Mouse (Mus musculus) mesoderm, embryonic 11.5 days (tissue): ENCODE results near the gene Gsdma3.
"Not testable (repeated sequence)": the region's sequence is repeated elsewhere in the genome, so short reads cannot be mapped to it uniquely, and the experiment has no call there.

Experiments
- DNase-seq: peaks from one replicate; pipeline ENCODE4 v3.0.0-alpha.2; 2012; ENCODE audit warnings: low read depth, low spot score

Gene Gsdma3

GRCm38 (mm10) chr11:98668984-98669383, 42.8 kb downstream of the Gsdma3 start:
- DNase-seq: no peak

- no peak for DNase-seq
Measured at GRCm38 (mm10) chr11:98671284-98671815, 45.2 kb downstream of the Gsdma3 start.

GRCm38 (mm10) chr11:98671857-98672256, 45.7 kb downstream of the Gsdma3 start:
- DNase-seq: no peak

- DNase-seq: no peak
Measured at GRCm38 (mm10) chr11:98672482-98672881, 46.3 kb downstream of the Gsdma3 start.

GRCm38 (mm10) chr11:98673136-98673535, 47.0 kb downstream of the Gsdma3 start:
- DNase-seq: peak; percentile 66

- no peak for DNase-seq
Measured at GRCm38 (mm10) chr11:98675829-98676363, 49.7 kb downstream of the Gsdma3 start.

- DNase-seq: no peak
Measured at GRCm38 (mm10) chr11:98680023-98680422, 53.9 kb downstream of the Gsdma3 start.

- DNase-seq: not testable (repeated sequence)
Measured at GRCm38 (mm10) chr11:98680595-98680994, 54.4 kb downstream of the Gsdma3 start.

GRCm38 (mm10) chr11:98681186-98681585, 55.0 kb downstream of the Gsdma3 start:
- DNase-seq: no peak

GRCm38 (mm10) chr11:98681786-98682745, 55.9 kb downstream of the Gsdma3 start, which contains the start of gene Psmd3:
Gene Psmd3, plus strand, starts transcription at chr11:98682554.
- peak; percentile 98 for DNase-seq

- DNase-seq: no peak
Measured at GRCm38 (mm10) chr11:98682811-98683210, 56.7 kb downstream of the Gsdma3 start.

- no peak for DNase-seq
Measured at GRCm38 (mm10) chr11:98685642-98686041, 59.5 kb downstream of the Gsdma3 start.

- DNase-seq: no peak
Measured at GRCm38 (mm10) chr11:98686976-98687375, 60.8 kb downstream of the Gsdma3 start.
